Mouse (Mus musculus): ENCODE data around the gene Brap. TPM values are rescaled to one million over a fixed set of nuclear protein-coding genes. Genes with fewer than 3 reads are reported as not detected.
"Not testable (repeated sequence)": the region's sequence is repeated elsewhere in the genome, so short reads cannot be mapped to it uniquely, and the experiment has no call there.

Gene Brap
- polyA plus RNA-seq, 1 experiment: 41.2 TPM

GRCm38 (mm10) chr5:121664971-121665370 is 4.6 kb downstream of the Brap start:
- TF ChIP-seq CTCF (IDR thresholded peaks at IDR 0.05; ENCODE audit: low read depth, low read length): no peak
- no peak for TF ChIP-seq POLR2A (IDR thresholded peaks at IDR 0.05; ENCODE audit: borderline replicate concordance, low read depth, low read length)
- no peak overlapping the region for H3K4me3 ChIP-seq (ENCODE audit: insufficient read depth, low read length)
- peaks cover 2% of the 10 kb centered on the region; the same call in 1 of the 2 replicates for H3K4me1 ChIP-seq (ENCODE audit: control insufficient read depth, insufficient read depth, low read length)

GRCm38 (mm10) chr5:121667067-121667466 is 6.7 kb downstream of the Brap start:
- no peak overlapping the region for H3K27ac ChIP-seq (ENCODE audit: insufficient read depth, low read depth, low read length)
- H3K4me1 ChIP-seq (ENCODE audit: control insufficient read depth, insufficient read depth, low read length): no peaks in the 10 kb centered on the region
- no peak overlapping the region for H3K4me3 ChIP-seq (ENCODE audit: insufficient read depth, low read length)
- TF ChIP-seq POLR2A (IDR thresholded peaks at IDR 0.05; ENCODE audit: borderline replicate concordance, low read depth, low read length): no peak
- no peak for TF ChIP-seq CTCF (IDR thresholded peaks at IDR 0.05; ENCODE audit: low read depth, low read length)

More at GRCm38 (mm10) chr5:121664971-121665370, 4.6 kb downstream of the Brap start:
- H3K27ac ChIP-seq (ENCODE audit: insufficient read depth, low read depth, low read length): no peak overlapping the region

GRCm38 (mm10) chr5:121668411-121668810 is 8.0 kb downstream of the Brap start:
- H3K27ac ChIP-seq (ENCODE audit: insufficient read depth, low read depth, low read length): no peak overlapping the region
- no peaks in the 10 kb centered on the region for H3K4me1 ChIP-seq (ENCODE audit: control insufficient read depth, insufficient read depth, low read length)
- H3K4me3 ChIP-seq (ENCODE audit: insufficient read depth, low read length): no peak overlapping the region
- no peak for TF ChIP-seq CTCF (IDR thresholded peaks at IDR 0.05; ENCODE audit: low read depth, low read length)
- TF ChIP-seq POLR2A (IDR thresholded peaks at IDR 0.05; ENCODE audit: borderline replicate concordance, low read depth, low read length): no peak

GRCm38 (mm10) chr5:121670412-121670811 is 10.0 kb downstream of the Brap start:
- no peak overlapping the region for H3K27ac ChIP-seq (ENCODE audit: insufficient read depth, low read depth, low read length)
- no peak overlapping the region for H3K4me3 ChIP-seq (ENCODE audit: insufficient read depth, low read length)
- no peak for TF ChIP-seq POLR2A (IDR thresholded peaks at IDR 0.05; ENCODE audit: borderline replicate concordance, low read depth, low read length)
- peak; percentile 58 for TF ChIP-seq CTCF (IDR thresholded peaks at IDR 0.05; ENCODE audit: low read depth, low read length)
- H3K4me1 ChIP-seq (ENCODE audit: control insufficient read depth, insufficient read depth, low read length): no peaks in the 10 kb centered on the region

GRCm38 (mm10) chr5:121682250-121682649 is 21.9 kb downstream of the Brap start:
- TF ChIP-seq POLR2A (IDR thresholded peaks at IDR 0.05; ENCODE audit: borderline replicate concordance, low read depth, low read length) (no peak), CTCF (IDR thresholded peaks at IDR 0.05; ENCODE audit: low read depth, low read length) (no peak)
- no peak overlapping the region for H3K27ac ChIP-seq (ENCODE audit: insufficient read depth, low read depth, low read length)
- H3K4me1 ChIP-seq (ENCODE audit: control insufficient read depth, insufficient read depth, low read length): no peaks in the 10 kb centered on the region
- H3K4me3 ChIP-seq (ENCODE audit: insufficient read depth, low read length): no peak overlapping the region

- TF ChIP-seq POLR2A (IDR thresholded peaks at IDR 0.05; ENCODE audit: borderline replicate concordance, low read depth, low read length) (no peak), CTCF (IDR thresholded peaks at IDR 0.05; ENCODE audit: low read depth, low read length) (no peak)
- no peak overlapping the region for H3K27ac ChIP-seq (ENCODE audit: insufficient read depth, low read depth, low read length)
- H3K4me1 ChIP-seq (ENCODE audit: control insufficient read depth, insufficient read depth, low read length): peaks cover 2% of the 10 kb centered on the region
- H3K4me3 ChIP-seq (ENCODE audit: insufficient read depth, low read length): no peak overlapping the region
Measured at GRCm38 (mm10) chr5:121685495-121685894, 25.1 kb downstream of the Brap start.

GRCm38 (mm10) chr5:121686113-121686898 is 25.9 kb downstream of the Brap start:
- Histone ChIP-seq H3K4me1 (ENCODE audit: control insufficient read depth, insufficient read depth, low read length) (peaks cover 5% of the 10 kb centered on the region), H3K27ac (ENCODE audit: insufficient read depth, low read depth, low read length) (no peak overlapping the region), H3K4me3 (ENCODE audit: insufficient read depth, low read length) (no peak overlapping the region)
- TF ChIP-seq CTCF (IDR thresholded peaks at IDR 0.05; ENCODE audit: low read depth, low read length) (no peak), POLR2A (IDR thresholded peaks at IDR 0.05; ENCODE audit: borderline replicate concordance, low read depth, low read length) (no peak)

GRCm38 (mm10) chr5:121690482-121691211 is 30.3 kb downstream of the Brap start:
- Histone ChIP-seq H3K4me3 (ENCODE audit: insufficient read depth, low read length) (no peak overlapping the region), H3K4me1 (ENCODE audit: control insufficient read depth, insufficient read depth, low read length) (peaks cover 5% of the 10 kb centered on the region), H3K27ac (ENCODE audit: insufficient read depth, low read depth, low read length) (no peak overlapping the region)
- TF ChIP-seq CTCF (IDR thresholded peaks at IDR 0.05; ENCODE audit: low read depth, low read length) (no peak), POLR2A (IDR thresholded peaks at IDR 0.05; ENCODE audit: borderline replicate concordance, low read depth, low read length) (no peak)

- H3K4me1 ChIP-seq (ENCODE audit: control insufficient read depth, insufficient read depth, low read length); H3K27ac ChIP-seq (ENCODE audit: insufficient read depth, low read depth, low read length); H3K4me3 ChIP-seq (ENCODE audit: insufficient read depth, low read length): not testable (repeated sequence)
Measured at GRCm38 (mm10) chr5:121691436-121691835, 31.1 kb downstream of the Brap start.

- peaks cover 5% of the 10 kb centered on the region for H3K4me1 ChIP-seq (ENCODE audit: control insufficient read depth, insufficient read depth, low read length)
- H3K4me3 ChIP-seq (ENCODE audit: insufficient read depth, low read length): no peak overlapping the region
- H3K27ac ChIP-seq (ENCODE audit: insufficient read depth, low read depth, low read length): no peak overlapping the region
- TF ChIP-seq POLR2A (IDR thresholded peaks at IDR 0.05; ENCODE audit: borderline replicate concordance, low read depth, low read length) (no peak), CTCF (IDR thresholded peaks at IDR 0.05; ENCODE audit: low read depth, low read length) (no peak)
Measured at GRCm38 (mm10) chr5:121692897-121693296, 32.5 kb downstream of the Brap start.
